Mouse (Mus musculus): Measurements from ENCODE around the gene Ssxb9.

GRCm38 (mm10) chrX:8327124-8327523 lies 39.7 kb upstream of the Ssxb9 start, which contains the start of gene Ssxb10:
- no peak for TF ChIP-seq CTCF (IDR thresholded peaks at IDR 0.05; ENCODE audit: extremely low read depth, insufficient read depth, insufficient read length, insufficient replicate concordance)
- TF ChIP-seq POLR2A (IDR thresholded peaks at IDR 0.05; ENCODE audit: low read depth, low read length): no peak
